In genomic region chr14:56550960-56551359, GRCm38 (mm10) we compare ENCODE assay signal across 28 mouse cellular contexts. TPM values are rescaled to one million over a fixed set of nuclear protein-coding genes. Genes with fewer than 3 reads are reported as not detected.
DNase-seq lines count a peak whose midpoint lies in the region; ATAC-seq and TF ChIP-seq lines count a peak whose summit lies in the region.
"Had no signal": no experiment of that assay in that cellular context is flagged by ENCODE, and none has a peak within 500 bp of the region (broad histone marks: within the 10 kb centered on the region; RNA-seq: fewer than 3 reads in every experiment).

No protein-coding gene starts in this region.

- no peaks in the 10 kb centered on the region for H3K27me3 ChIP-seq in embryonic facial prominence, embryonic 10.5 days (replicated peaks; ENCODE audit: low read depth, poor library complexity, severe bottlenecking)
- no peaks in the 10 kb centered on the region for H3K27me3 ChIP-seq in stomach, postnatal 0 days (ENCODE audit: control insufficient read depth, insufficient read depth, low read length)
- H3K27me3 ChIP-seq: forebrain, embryonic 13.5 days; heart, embryonic 15.5 days; hindbrain, embryonic 12.5 days; limb, embryonic 13.5 days; liver, embryonic 12.5 days; midbrain, embryonic 13.5 days; neural tube, embryonic 13.5 days had no signal

- TF ChIP-seq CTCF in stomach, postnatal 0 days (IDR thresholded peaks at IDR 0.05; ENCODE audit: low read depth): no peak

- no peak overlapping the region for H3K4me2 ChIP-seq in stomach, postnatal 0 days (replicated peaks; ENCODE audit: low read depth)
- H3K4me2 ChIP-seq: forebrain, embryonic 13.5 days; heart, embryonic 15.5 days; hindbrain, embryonic 12.5 days; limb, embryonic 13.5 days; liver, embryonic 12.5 days; midbrain, embryonic 13.5 days; neural tube, embryonic 13.5 days had no signal

- H3K9ac ChIP-seq in stomach, postnatal 0 days (ENCODE audit: low read length): no peak overlapping the region
- H3K9ac ChIP-seq: forebrain, embryonic 13.5 days; heart, embryonic 15.5 days; hindbrain, embryonic 12.5 days; limb, embryonic 13.5 days; liver, embryonic 12.5 days; midbrain, embryonic 13.5 days; neural tube, embryonic 13.5 days had no signal

- no peak overlapping the region for H3K27ac ChIP-seq in embryonic facial prominence, embryonic 10.5 days (replicated peaks)
- H3K27ac ChIP-seq in stomach, postnatal 0 days (replicated peaks): no peak overlapping the region
- H3K27ac ChIP-seq: forebrain, embryonic 13.5 days; heart, embryonic 10.5 days; heart, embryonic 15.5 days; hindbrain, embryonic 12.5 days; layer of hippocampus, adult 2 months; left cerebral cortex, adult 2 months; limb, embryonic 13.5 days; liver, embryonic 12.5 days; macrophage; midbrain, embryonic 13.5 days; neural tube, embryonic 13.5 days had no signal

- DNase-seq in ES-CJ7 (ENCODE audit: low read depth, low spot score): peak; percentile 67
- DNase-seq in brain, adult 2 months (ENCODE audit: low read depth, low spot score): peak; percentile 96
- DNase-seq in cerebellum, adult 8-10 months: peak; percentile 77
- peak; percentile 76 to 87 for DNase-seq in cerebellum, postnatal 25 days
- no peak for DNase-seq in urinary bladder, postnatal 4 days (ENCODE audit: low spot score in 2 of 2)
- no peak for DNase-seq in embryonic facial prominence, embryonic 10.5 days (ENCODE audit: low spot score)
- no peak for DNase-seq in stomach, postnatal 0 days (ENCODE audit: low spot score)
- DNase-seq: adrenal gland, postnatal 14 days; gastrocnemius, postnatal 10 days; heart, adult 11 months; heart, postnatal 36 days; kidney, adult 9 months; kidney, postnatal 36 days; lung, adult 2 months; lung, postnatal 10 days had no signal

- ATAC-seq in stomach, postnatal 0 days (ENCODE audit: low FRiP score, low TSS enrichment): no peak
- ATAC-seq: CD4-positive, CD25-positive, alpha-beta regulatory T cell, adult 4 months; forebrain, embryonic 13.5 days; intestine, embryonic 16.5 days; liver, embryonic 12.5 days; midbrain, embryonic 13.5 days had no signal

- no peaks in the 10 kb centered on the region for H3K4me1 ChIP-seq in embryonic facial prominence, embryonic 10.5 days
- no peaks in the 10 kb centered on the region for H3K4me1 ChIP-seq in stomach, postnatal 0 days (replicated peaks; ENCODE audit: control insufficient read depth, insufficient read depth)
- H3K4me1 ChIP-seq: forebrain, embryonic 13.5 days; heart, embryonic 10.5 days; heart, embryonic 15.5 days; hindbrain, embryonic 12.5 days; limb, embryonic 13.5 days; liver, embryonic 12.5 days; midbrain, embryonic 13.5 days; neural tube, embryonic 13.5 days had no signal

- H3K36me3 ChIP-seq in embryonic facial prominence, embryonic 10.5 days (replicated peaks): peaks cover 83% of the 10 kb centered on the region
- no peaks in the 10 kb centered on the region for H3K36me3 ChIP-seq in stomach, postnatal 0 days (ENCODE audit: control insufficient read depth, insufficient read depth, low read length)

- no peak for TF ChIP-seq EP300 in stomach, postnatal 0 days (optimal IDR thresholded peaks at IDR 0.05)

- 91% methylated on average over 4 of the region's 4 CpGs for WGBS in embryonic facial prominence, embryonic 10.5 days
- WGBS in stomach, postnatal 0 days: 76% methylated on average over 4 of the region's 4 CpGs

- H3K4me3 ChIP-seq in embryonic facial prominence, embryonic 10.5 days: no peak overlapping the region
- H3K4me3 ChIP-seq in stomach, postnatal 0 days (ENCODE audit: low read depth, low read length): no peak overlapping the region
- H3K4me3 ChIP-seq: forebrain, embryonic 13.5 days; heart, embryonic 10.5 days; heart, embryonic 15.5 days; hindbrain, embryonic 12.5 days; layer of hippocampus, adult 2 months; left cerebral cortex, adult 2 months; limb, embryonic 13.5 days; liver, embryonic 12.5 days; midbrain, embryonic 13.5 days; neural tube, embryonic 13.5 days had no signal

- H3K9me3 ChIP-seq in embryonic facial prominence, embryonic 10.5 days: no peaks in the 10 kb centered on the region
- H3K9me3 ChIP-seq in stomach, postnatal 0 days (ENCODE audit: control insufficient read depth, low read length): no peaks in the 10 kb centered on the region
- H3K9me3 ChIP-seq: forebrain, embryonic 13.5 days; heart, embryonic 10.5 days; heart, embryonic 15.5 days; hindbrain, embryonic 12.5 days; limb, embryonic 13.5 days; liver, embryonic 12.5 days; midbrain, embryonic 13.5 days; neural tube, embryonic 13.5 days had no signal

RNA-seq across cellular contexts. Expression of gene Cenpj, which starts 24.3 kb away (rescaled TPM):
- polyA plus RNA-seq in embryonic facial prominence, embryonic 10.5 days (2016; fragmentation: Nextera tagmentation; extraction: Ambion mirVana): 20.9 and 21.3 TPM in 2 replicates
- 1.9 and 2.2 TPM in 2 replicates for polyA plus RNA-seq in stomach, postnatal 0 days (2015; fragmentation: Nextera tagmentation; extraction: Ambion mirVana)

RNA-seq across cellular contexts. Expression of gene Parp4, which starts 24.5 kb away (rescaled TPM):
- 2.0 and 2.2 TPM in 2 replicates for polyA plus RNA-seq in embryonic facial prominence, embryonic 10.5 days (2016; fragmentation: Nextera tagmentation; extraction: Ambion mirVana)
- polyA plus RNA-seq in stomach, postnatal 0 days (2015; fragmentation: Nextera tagmentation; extraction: Ambion mirVana): 6.6 and 7.2 TPM in 2 replicates

Comparison
In these comparisons a context has a peak if more than half of its experiments do, and no peak if none do; other contexts are left out.
1. DNase-seq: peak in ES-CJ7 (single experiment), brain, adult 2 months (single experiment), cerebellum, adult 8-10 months (single experiment) and cerebellum, postnatal 25 days (2 of 2); none in urinary bladder, postnatal 4 days (0 of 2), embryonic facial prominence, embryonic 10.5 days (single experiment) and stomach, postnatal 0 days (single experiment).